Mouse (Mus musculus): ENCODE data around the gene Aqp1. TPM values are rescaled to one million over a fixed set of nuclear protein-coding genes. Genes with fewer than 3 reads are reported as not detected.

Aqp1 gene
- polyA plus RNA-seq, 1 experiment: 0.60 TPM

GRCm38 (mm10) chr6:55337242-55337641 is 1.0 kb downstream of the Aqp1 start:
- Histone ChIP-seq H3K36me3 (ENCODE audit: control insufficient read depth, insufficient read depth, low read length, poor library complexity, severe bottlenecking) (no peaks in the 10 kb centered on the region), H3K27ac (ENCODE audit: insufficient read depth, low read length) (no peak overlapping the region), H3K4me3 (ENCODE audit: low read depth, low read length) (no peak overlapping the region), H3K9me3 (replicated peaks; ENCODE audit: control insufficient read depth, insufficient read depth, low read length, poor library complexity, severe bottlenecking) (no peaks in the 10 kb centered on the region), H3K27me3 (ENCODE audit: control insufficient read depth, insufficient read depth, low read length, poor library complexity, severe bottlenecking) (no peaks in the 10 kb centered on the region), H3K4me1 (ENCODE audit: control insufficient read depth, insufficient read depth, low read length) (no peaks in the 10 kb centered on the region), H3K9ac (ENCODE audit: low read depth, poor library complexity, severe bottlenecking) (no peak overlapping the region)
- TF ChIP-seq EP300 (IDR thresholded peaks at IDR 0.05; ENCODE audit: insufficient read depth, low read depth, low read length) (no peak), POLR2A (IDR thresholded peaks at IDR 0.05; ENCODE audit: insufficient read depth, low read length) (no peak), CTCF (IDR thresholded peaks at IDR 0.05; ENCODE audit: low read depth, low read length) (no peak)

DNA sequence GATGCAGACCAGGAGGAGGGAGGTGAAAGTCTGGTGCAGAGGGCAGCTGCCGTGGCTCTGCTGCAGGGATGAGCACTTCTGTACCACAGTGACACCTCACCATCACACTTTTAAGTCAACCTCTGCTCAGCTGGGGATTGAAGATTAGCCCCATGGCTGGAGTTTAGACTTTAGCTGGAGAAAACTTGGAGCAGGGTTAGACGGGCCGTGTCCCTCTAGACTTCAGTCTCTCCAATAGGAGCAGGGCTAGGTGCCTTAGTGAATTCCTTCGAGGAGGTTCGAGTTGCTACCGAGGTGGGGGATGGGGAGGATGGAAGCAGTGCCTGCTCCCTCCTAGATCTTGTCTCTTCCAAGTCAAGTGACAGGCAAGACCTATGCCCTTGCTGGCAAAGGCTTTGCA is 1.8 kb downstream of the Aqp1 start:
- Histone ChIP-seq H3K36me3 (ENCODE audit: control insufficient read depth, insufficient read depth, low read length, poor library complexity, severe bottlenecking) (no peaks in the 10 kb centered on the region), H3K4me3 (ENCODE audit: low read depth, low read length) (no peak overlapping the region), H3K27me3 (ENCODE audit: control insufficient read depth, insufficient read depth, low read length, poor library complexity, severe bottlenecking) (no peaks in the 10 kb centered on the region), H3K9ac (ENCODE audit: low read depth, poor library complexity, severe bottlenecking) (no peak overlapping the region), H3K27ac (ENCODE audit: insufficient read depth, low read length) (no peak overlapping the region), H3K4me1 (ENCODE audit: control insufficient read depth, insufficient read depth, low read length) (no peaks in the 10 kb centered on the region), H3K9me3 (replicated peaks; ENCODE audit: control insufficient read depth, insufficient read depth, low read length, poor library complexity, severe bottlenecking) (no peaks in the 10 kb centered on the region)
- TF ChIP-seq CTCF (IDR thresholded peaks at IDR 0.05; ENCODE audit: low read depth, low read length) (no peak), POLR2A (IDR thresholded peaks at IDR 0.05; ENCODE audit: insufficient read depth, low read length) (no peak), EP300 (IDR thresholded peaks at IDR 0.05; ENCODE audit: insufficient read depth, low read depth, low read length) (no peak)

DNA sequence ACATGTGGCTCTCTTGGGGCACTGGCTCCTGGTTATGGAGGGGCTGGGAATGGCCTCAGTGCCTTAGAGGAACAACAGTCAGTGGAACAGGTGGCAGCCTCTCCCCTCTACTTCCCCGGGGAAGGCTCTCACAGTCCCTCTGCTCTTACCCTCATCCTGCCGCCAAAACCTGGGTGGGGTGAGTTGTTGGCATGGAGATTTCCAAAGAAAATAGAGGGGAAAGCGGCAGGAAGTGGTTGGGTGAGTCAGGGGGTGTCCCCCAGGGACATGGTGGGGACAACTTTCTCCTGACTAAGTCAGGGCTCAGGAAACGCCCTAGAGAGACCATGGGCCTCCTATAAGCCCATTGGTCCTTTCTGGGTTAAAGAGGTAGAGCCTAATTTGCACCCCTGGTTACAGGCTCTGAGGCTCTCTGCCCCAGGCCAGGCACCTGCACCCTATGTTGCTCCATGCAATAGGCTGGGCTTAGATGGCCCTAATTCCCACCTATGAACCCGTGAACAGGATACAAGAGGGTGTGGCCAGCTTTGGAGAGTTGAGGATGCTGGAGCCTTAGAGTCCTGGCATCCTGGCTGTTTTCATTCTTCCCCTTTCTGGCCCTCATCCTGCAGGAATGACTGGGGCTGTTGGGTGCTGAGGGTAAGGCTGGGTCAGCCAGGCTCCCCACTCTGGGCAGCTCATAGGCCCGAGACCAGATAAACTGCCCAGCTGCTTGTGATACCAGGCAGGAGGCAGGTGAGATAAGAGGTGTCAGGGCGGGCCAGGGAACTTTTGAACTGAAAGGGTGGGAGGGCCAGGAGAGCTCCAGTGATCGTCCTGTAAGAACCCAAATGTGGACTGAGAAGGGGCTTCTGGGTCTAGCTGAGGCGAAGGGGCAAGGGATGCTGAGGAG is 2.9 kb downstream of the Aqp1 start:
- no peaks in the 10 kb centered on the region for H3K4me1 ChIP-seq (ENCODE audit: control insufficient read depth, insufficient read depth, low read length)
- H3K9me3 ChIP-seq (replicated peaks; ENCODE audit: control insufficient read depth, insufficient read depth, low read length, poor library complexity, severe bottlenecking): no peaks in the 10 kb centered on the region
- no peak overlapping the region for H3K4me3 ChIP-seq (ENCODE audit: low read depth, low read length)
- no peak overlapping the region for H3K27ac ChIP-seq (ENCODE audit: insufficient read depth, low read length)
- no peak overlapping the region for H3K9ac ChIP-seq (ENCODE audit: low read depth, poor library complexity, severe bottlenecking)
- no peaks in the 10 kb centered on the region for H3K36me3 ChIP-seq (ENCODE audit: control insufficient read depth, insufficient read depth, low read length, poor library complexity, severe bottlenecking)
- TF ChIP-seq EP300 (IDR thresholded peaks at IDR 0.05; ENCODE audit: insufficient read depth, low read depth, low read length) (no peak), POLR2A (IDR thresholded peaks at IDR 0.05; ENCODE audit: insufficient read depth, low read length) (no peak), CTCF (IDR thresholded peaks at IDR 0.05; ENCODE audit: low read depth, low read length) (no peak)
- no peaks in the 10 kb centered on the region for H3K27me3 ChIP-seq (ENCODE audit: control insufficient read depth, insufficient read depth, low read length, poor library complexity, severe bottlenecking)

DNA sequence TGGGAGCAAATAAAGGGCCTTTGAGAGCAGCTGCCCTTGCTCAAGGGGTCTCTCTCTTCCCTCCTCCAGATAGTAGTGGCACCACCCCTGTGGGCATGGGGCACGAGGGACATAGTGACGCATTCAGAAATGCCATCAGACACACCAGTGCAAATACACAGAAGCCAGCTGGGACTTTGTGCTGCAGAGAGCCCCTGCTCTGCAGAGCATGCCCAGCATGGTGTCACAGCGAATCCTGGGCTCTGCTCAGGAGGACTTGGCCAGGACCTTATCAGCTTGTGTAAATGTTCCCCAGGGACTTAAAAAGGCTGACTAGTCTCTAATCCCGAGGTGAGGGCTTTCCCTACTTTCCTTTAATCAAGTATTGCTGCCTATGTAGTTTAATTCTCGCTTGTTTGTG is 5.5 kb downstream of the Aqp1 start:
- H3K9me3 ChIP-seq (replicated peaks; ENCODE audit: control insufficient read depth, insufficient read depth, low read length, poor library complexity, severe bottlenecking): no peaks in the 10 kb centered on the region
- no peak overlapping the region for H3K4me3 ChIP-seq (ENCODE audit: low read depth, low read length)
- H3K9ac ChIP-seq (ENCODE audit: low read depth, poor library complexity, severe bottlenecking): no peak overlapping the region
- H3K36me3 ChIP-seq (ENCODE audit: control insufficient read depth, insufficient read depth, low read length, poor library complexity, severe bottlenecking): no peaks in the 10 kb centered on the region
- no peak overlapping the region for H3K27ac ChIP-seq (ENCODE audit: insufficient read depth, low read length)
- no peaks in the 10 kb centered on the region for H3K27me3 ChIP-seq (ENCODE audit: control insufficient read depth, insufficient read depth, low read length, poor library complexity, severe bottlenecking)
- no peaks in the 10 kb centered on the region for H3K4me1 ChIP-seq (ENCODE audit: control insufficient read depth, insufficient read depth, low read length)
- TF ChIP-seq EP300 (IDR thresholded peaks at IDR 0.05; ENCODE audit: insufficient read depth, low read depth, low read length): no peak
- TF ChIP-seq POLR2A (IDR thresholded peaks at IDR 0.05; ENCODE audit: insufficient read depth, low read length): no peak
- no peak for TF ChIP-seq CTCF (IDR thresholded peaks at IDR 0.05; ENCODE audit: low read depth, low read length)

DNA sequence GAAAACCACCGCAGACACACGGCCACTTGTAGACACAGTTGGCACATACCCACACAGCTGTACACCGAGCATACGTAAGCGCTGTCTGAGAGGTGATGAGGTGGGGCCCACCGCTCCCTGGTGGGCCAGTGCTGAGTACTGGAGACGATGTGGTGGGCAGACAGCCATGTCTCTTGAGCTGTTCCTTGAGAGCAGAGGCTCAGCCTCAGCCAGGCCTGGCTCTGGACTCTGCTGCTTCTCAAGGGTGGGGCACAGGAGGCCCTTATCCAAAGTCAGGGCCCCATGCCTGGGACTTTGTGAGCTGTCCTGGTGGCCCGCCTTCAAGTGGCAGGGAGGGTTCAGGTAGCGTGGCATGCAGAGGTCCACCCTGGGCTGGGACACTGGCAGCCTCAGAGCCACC is 6.1 kb downstream of the Aqp1 start:
- no peaks in the 10 kb centered on the region for H3K4me1 ChIP-seq (ENCODE audit: control insufficient read depth, insufficient read depth, low read length)
- TF ChIP-seq POLR2A (IDR thresholded peaks at IDR 0.05; ENCODE audit: insufficient read depth, low read length) (no peak), CTCF (IDR thresholded peaks at IDR 0.05; ENCODE audit: low read depth, low read length) (no peak), EP300 (IDR thresholded peaks at IDR 0.05; ENCODE audit: insufficient read depth, low read depth, low read length) (no peak)
- no peak overlapping the region for H3K27ac ChIP-seq (ENCODE audit: insufficient read depth, low read length)

GRCm38 (mm10) chr6:55343446-55343845 is 7.2 kb downstream of the Aqp1 start:
- Histone ChIP-seq H3K4me3 (ENCODE audit: low read depth, low read length) (no peak overlapping the region), H3K27me3 (ENCODE audit: control insufficient read depth, insufficient read depth, low read length, poor library complexity, severe bottlenecking) (no peaks in the 10 kb centered on the region), H3K27ac (ENCODE audit: insufficient read depth, low read length) (no peak overlapping the region), H3K9me3 (replicated peaks; ENCODE audit: control insufficient read depth, insufficient read depth, low read length, poor library complexity, severe bottlenecking) (no peaks in the 10 kb centered on the region), H3K36me3 (ENCODE audit: control insufficient read depth, insufficient read depth, low read length, poor library complexity, severe bottlenecking) (no peaks in the 10 kb centered on the region), H3K9ac (ENCODE audit: low read depth, poor library complexity, severe bottlenecking) (no peak overlapping the region), H3K4me1 (ENCODE audit: control insufficient read depth, insufficient read depth, low read length) (no peaks in the 10 kb centered on the region)
- TF ChIP-seq POLR2A (IDR thresholded peaks at IDR 0.05; ENCODE audit: insufficient read depth, low read length) (no peak), EP300 (IDR thresholded peaks at IDR 0.05; ENCODE audit: insufficient read depth, low read depth, low read length) (no peak), CTCF (IDR thresholded peaks at IDR 0.05; ENCODE audit: low read depth, low read length) (no peak)

More for the DNA sequence above, 6.1 kb downstream of the Aqp1 start:
- H3K9me3 ChIP-seq (replicated peaks; ENCODE audit: control insufficient read depth, insufficient read depth, low read length, poor library complexity, severe bottlenecking): no peaks in the 10 kb centered on the region
- H3K27me3 ChIP-seq (ENCODE audit: control insufficient read depth, insufficient read depth, low read length, poor library complexity, severe bottlenecking): no peaks in the 10 kb centered on the region
- H3K9ac ChIP-seq (ENCODE audit: low read depth, poor library complexity, severe bottlenecking): no peak overlapping the region
- H3K4me3 ChIP-seq (ENCODE audit: low read depth, low read length): no peak overlapping the region
- no peaks in the 10 kb centered on the region for H3K36me3 ChIP-seq (ENCODE audit: control insufficient read depth, insufficient read depth, low read length, poor library complexity, severe bottlenecking)

Measured in ES-Bruce4 (cell line).